Mouse (Mus musculus) neural tube, embryonic 11.5 days (tissue): Measurements from ENCODE around the gene Atp1a4. TPM values are rescaled to one million over a fixed set of nuclear protein-coding genes. Genes with fewer than 3 reads are reported as not detected.

Source experiments
- ATAC-seq: fragments of 200-750 bp; cut with Nextera tagmentation; 2 replicates; pipeline ENCODE4 v1.8.0; 2017; ENCODE audit warnings: moderate number of reproducible peaks, mild to moderate bottlenecking, moderate TSS enrichment, moderate library complexity; ENCODE audit not compliant: insufficient read depth, low FRiP score, low TSS enrichment
- DNase-seq: peaks from one replicate; pipeline ENCODE4 v3.0.0-alpha.2; 2015; ENCODE audit warnings: low spot score
- H3K27ac ChIP-seq: fragments of 300-500 bp; sonication (generic); 2 replicates; pipeline ENCODE4 v1.5.1; 2014; ENCODE audit warnings: low read depth, mild to moderate bottlenecking, low read length
- H3K27me3 ChIP-seq: fragments of 300-500 bp; sonication (generic); 2 replicates; pipeline ENCODE4 v1.6.1; 2014; ENCODE audit warnings: mild to moderate bottlenecking, low read length, mixed read lengths; ENCODE audit not compliant: control insufficient read depth, insufficient read depth
- H3K36me3 ChIP-seq: fragments of 300-500 bp; sonication (generic); 2 replicates; pipeline ENCODE4 v1.6.1; 2014; ENCODE audit warnings: mild to moderate bottlenecking, low read length, moderate library complexity, mixed read lengths; ENCODE audit not compliant: control insufficient read depth, insufficient read depth
- H3K4me1 ChIP-seq: fragments of 300-500 bp; sonication (generic); 2 replicates; pipeline ENCODE4 v1.6.1; 2014; ENCODE audit warnings: low read length, mixed read lengths; ENCODE audit not compliant: control insufficient read depth, insufficient read depth
- H3K4me2 ChIP-seq: fragments of 300-500 bp; sonication (generic); 2 replicates; pipeline ENCODE4 v1.6.1; 2014; ENCODE audit warnings: low read depth, mild to moderate bottlenecking, moderate library complexity
- H3K4me3 ChIP-seq: fragments of 300-500 bp; sonication (generic); 2 replicates; pipeline ENCODE4 v1.5.1; 2014; ENCODE audit warnings: low read depth, low read length
- H3K9ac ChIP-seq: fragments of 300-500 bp; sonication (generic); 2 replicates; pipeline ENCODE4 v1.6.1; 2014; ENCODE audit warnings: mild to moderate bottlenecking, low read length
- H3K9me3 ChIP-seq: fragments of 300-500 bp; sonication (generic); 2 replicates; pipeline ENCODE4 v1.6.1; 2016; ENCODE audit warnings: low read length; ENCODE audit not compliant: control insufficient read depth
- WGBS: fragments of 180-500 bp; shearing (Covaris S2); extraction: QIAGEN DNeasy Blood & Tissue Kit; methylation state at CpG from one replicate; pipeline ENCODE4 v1.1.7; 2014; 5-methylcytosine and 5-hydroxymethylcytosine counted together
- polyA plus RNA-seq: library from polyadenylated mRNA; unstranded; fragments of >200 nt; fragmentation: Nextera tagmentation; extraction: Ambion mirVana; gene quantifications from 2 replicates; pipeline ENCODE4 v1.2.1, GENCODE M21; 2014

The Atp1a4 gene
- polyA plus RNA-seq, 1 experiment from 2014 or later = not detected

GRCm38 (mm10) chr1:172219451-172220406, 38.5 kb downstream of the Atp1a4 start, which contains the start of gene Casq1:
TSS of gene Casq1 (minus strand) at chr1:172219868.
- 81% methylated on average over 19 of the region's 19 CpGs for WGBS

DNA sequence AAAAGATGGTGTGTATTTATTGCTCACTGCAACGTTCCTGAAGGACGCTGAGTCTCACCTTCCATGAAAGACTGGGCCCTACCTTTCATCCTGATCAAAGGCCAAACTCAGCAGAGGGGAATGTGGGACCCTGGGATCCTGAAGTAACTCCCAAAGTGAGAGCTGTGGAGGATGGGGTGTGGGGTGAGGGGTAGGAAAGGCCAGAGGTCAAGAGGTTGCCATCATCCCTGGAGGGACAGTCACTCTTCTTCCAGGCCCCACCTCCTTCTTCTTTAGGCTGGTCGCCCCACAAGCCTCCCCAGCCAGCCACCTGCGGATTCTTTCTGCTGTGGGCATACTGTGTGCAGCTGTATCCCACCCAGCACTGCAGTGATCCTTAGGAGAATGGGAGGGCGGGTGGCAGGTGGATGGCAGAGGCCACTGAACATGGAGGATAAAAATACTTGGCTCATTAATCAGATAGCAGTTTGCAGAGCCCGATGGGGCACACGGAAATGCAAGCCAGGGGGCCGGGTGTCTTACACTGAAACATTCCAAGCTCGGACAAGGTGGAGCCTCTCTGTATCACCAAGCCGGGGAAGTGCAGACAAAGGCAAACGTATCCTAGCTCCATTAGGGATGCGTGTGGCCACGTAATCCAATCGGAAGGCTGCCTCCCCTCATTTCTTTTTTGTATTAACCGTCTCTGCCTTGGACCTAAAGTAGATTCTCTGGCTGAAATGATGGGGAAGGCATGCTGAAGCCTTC, 39.9 kb downstream of the Atp1a4 start:
- H3K36me3 ChIP-seq = no peaks in the 10 kb centered on the region
- WGBS = 62% methylated on average over 14 of the region's 15 CpGs
- no peak overlapping the region for H3K4me3 ChIP-seq
- peaks cover 12% of the 10 kb centered on the region for H3K4me1 ChIP-seq
- DNase-seq (no peak), ATAC-seq (no peak)
- no peak overlapping the region for H3K27ac ChIP-seq
- H3K27me3 ChIP-seq = no peaks in the 10 kb centered on the region
- H3K4me2 ChIP-seq = no peak overlapping the region
- H3K9me3 ChIP-seq = no peaks in the 10 kb centered on the region
- no peak overlapping the region for H3K9ac ChIP-seq

More at GRCm38 (mm10) chr1:172219451-172220406, 38.5 kb downstream of the Atp1a4 start, which contains the start of gene Casq1:
- H3K36me3 ChIP-seq = no peaks in the 10 kb centered on the region
- DNase-seq (no peak), ATAC-seq (no peak)
- no peak within 1 kb of the TSS for H3K9ac ChIP-seq
- H3K4me3 ChIP-seq = no peak within 1 kb of the TSS
- no peaks in the 10 kb centered on the region for H3K27me3 ChIP-seq
- peaks cover 12% of the 10 kb centered on the region for H3K4me1 ChIP-seq
- no peak within 1 kb of the TSS for H3K27ac ChIP-seq
- H3K9me3 ChIP-seq = no peaks in the 10 kb centered on the region
- H3K4me2 ChIP-seq = no peak within 1 kb of the TSS

DNA sequence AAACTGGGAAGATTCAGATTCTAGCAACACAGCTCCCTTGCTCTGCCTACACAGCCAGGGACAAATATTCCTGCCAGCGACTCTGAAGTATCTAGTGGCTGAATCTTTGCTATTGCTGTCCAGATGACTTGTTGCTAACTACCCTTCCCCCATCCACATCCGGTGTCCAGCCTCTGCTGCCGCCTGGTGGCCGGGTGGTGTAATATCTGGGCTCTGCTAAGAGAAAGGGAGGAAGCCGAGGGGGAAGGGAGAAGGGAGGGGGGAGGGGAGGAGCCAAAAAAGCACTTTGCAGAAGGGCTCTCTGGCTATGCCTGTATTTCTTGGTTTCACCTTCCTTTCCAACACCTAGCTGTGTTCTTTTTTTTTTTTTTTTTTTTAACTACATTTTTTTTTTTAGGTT, 41.1 kb downstream of the Atp1a4 start:
- H3K4me3 ChIP-seq = no peak overlapping the region
- no peaks in the 10 kb centered on the region for H3K27me3 ChIP-seq
- DNase-seq (peak; percentile 94), ATAC-seq (peak; percentile 60)
- 0% methylated on average over 5 of the region's 5 CpGs for WGBS
- H3K4me2 ChIP-seq = 0 out of 2 replicates have a peak overlapping the region, but pooled peaks have one; percentile 27
- H3K36me3 ChIP-seq = no peaks in the 10 kb centered on the region
- peaks cover 12% of the 10 kb centered on the region for H3K4me1 ChIP-seq
- H3K27ac ChIP-seq = 0 out of 2 replicates have a peak overlapping the region, but pooled peaks have one; percentile 10
- no peaks in the 10 kb centered on the region for H3K9me3 ChIP-seq
- peak overlapping the region; percentile 48 for H3K9ac ChIP-seq

GRCm38 (mm10) chr1:172214748-172215147, 43.5 kb downstream of the Atp1a4 start:
- ATAC-seq (no peak), DNase-seq (no peak)
- Histone ChIP-seq H3K36me3 (no peaks in the 10 kb centered on the region), H3K9ac (no peak overlapping the region), H3K27me3 (no peaks in the 10 kb centered on the region), H3K27ac (no peak overlapping the region), H3K4me3 (no peak overlapping the region), H3K4me2 (no peak overlapping the region), H3K4me1 (peaks cover 4% of the 10 kb centered on the region; the same call in 1 of the 2 replicates), H3K9me3 (no peaks in the 10 kb centered on the region)
- WGBS = 74% methylated on average over 3 of the region's 3 CpGs

GRCm38 (mm10) chr1:172213771-172214170, 44.4 kb downstream of the Atp1a4 start:
- H3K4me2 ChIP-seq = no peak overlapping the region
- 83% methylated on average over 4 of the region's 4 CpGs for WGBS
- H3K9me3 ChIP-seq = no peaks in the 10 kb centered on the region
- H3K36me3 ChIP-seq = no peaks in the 10 kb centered on the region
- no peak overlapping the region for H3K4me3 ChIP-seq
- H3K4me1 ChIP-seq = peaks cover 4% of the 10 kb centered on the region; the same call in 1 of the 2 replicates
- H3K9ac ChIP-seq = no peak overlapping the region
- no peak overlapping the region for H3K27ac ChIP-seq
- no peaks in the 10 kb centered on the region for H3K27me3 ChIP-seq
- ATAC-seq = no peak
- no peak for DNase-seq

GRCm38 (mm10) chr1:172212776-172213175, 45.4 kb downstream of the Atp1a4 start:
- no peak overlapping the region for H3K9ac ChIP-seq
- no peaks in the 10 kb centered on the region for H3K36me3 ChIP-seq
- H3K4me2 ChIP-seq = no peak overlapping the region
- H3K27ac ChIP-seq = no peak overlapping the region
- H3K27me3 ChIP-seq = no peaks in the 10 kb centered on the region
- ATAC-seq (no peak), DNase-seq (no peak)
- H3K4me1 ChIP-seq = no peaks in the 10 kb centered on the region
- WGBS = 62% methylated on average over 5 of the region's 5 CpGs
- no peak overlapping the region for H3K4me3 ChIP-seq
- H3K9me3 ChIP-seq = no peaks in the 10 kb centered on the region

DNA sequence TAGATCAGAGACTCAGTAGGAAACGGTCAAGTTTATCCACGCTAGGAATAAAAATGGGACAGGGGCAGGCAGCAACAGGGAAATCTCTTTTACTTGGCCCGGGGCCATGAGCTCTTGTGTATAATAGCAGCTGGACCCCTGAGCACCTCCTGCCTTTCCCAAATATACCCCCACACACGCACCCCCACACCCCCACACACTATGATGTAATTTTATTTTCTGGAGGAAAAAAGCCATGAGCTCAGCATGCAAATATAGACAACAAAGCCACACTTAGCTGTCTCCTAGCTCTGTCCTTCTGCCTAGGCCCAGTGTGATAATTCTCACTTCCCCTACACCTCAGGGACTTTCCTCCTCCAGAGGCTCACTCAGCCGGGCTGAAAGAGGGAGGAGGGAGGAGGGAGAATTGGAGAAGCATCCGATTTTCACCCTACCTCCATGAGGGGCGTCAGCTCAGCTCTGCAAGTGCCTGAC, 51.1 kb downstream of the Atp1a4 start:
- Histone ChIP-seq H3K9me3 (no peaks in the 10 kb centered on the region), H3K4me3 (peak overlapping the region; percentile 76; the same call in 1 of the 2 replicates), H3K4me2 (peak overlapping the region; percentile 68), H3K36me3 (no peaks in the 10 kb centered on the region), H3K4me1 (peaks cover 36% of the 10 kb centered on the region), H3K27ac (0 out of 2 replicates have a peak overlapping the region, but pooled peaks have one; percentile 80), H3K27me3 (no peaks in the 10 kb centered on the region), H3K9ac (no peak overlapping the region; the same call in 1 of the 2 replicates)
- DNase-seq = no peak
- 18% methylated on average over 7 of the region's 7 CpGs for WGBS
- ATAC-seq = no peak

GRCm38 (mm10) chr1:172206141-172206917, 51.9 kb downstream of the Atp1a4 start, which contains the start of gene Pea15a:
TSS of gene Pea15a (minus strand) at chr1:172206804.
- Histone ChIP-seq H3K36me3 (no peaks in the 10 kb centered on the region), H3K4me1 (peaks cover 43% of the 10 kb centered on the region), H3K27me3 (no peaks in the 10 kb centered on the region), H3K9me3 (no peaks in the 10 kb centered on the region), H3K4me2 (peak within 1 kb of the TSS; percentile 68), H3K27ac (peak within 1 kb of the TSS; percentile 80), H3K4me3 (peak within 1 kb of the TSS; percentile 76), H3K9ac (peak within 1 kb of the TSS; percentile 89)
- peak; percentile 46 for ATAC-seq
- peak; percentile 85 for DNase-seq
- 1% methylated on average over 38 of the region's 40 CpGs for WGBS
